Mouse (Mus musculus) gastrocnemius, adult 2 months (tissue): ENCODE measurements around the gene Tbc1d7. TPM values are rescaled to one million over a fixed set of nuclear protein-coding genes. Genes with fewer than 3 reads are reported as not detected.

Source experiments
- DNase-seq: peaks from one replicate; pipeline ENCODE4 v3.0.0; 2022
- H3K27ac ChIP-seq: fragments of 200-600 bp; 2 replicates; pipeline ENCODE4 v1.8.1; 2022; ENCODE audit warnings: mild to moderate bottlenecking
- H3K4me3 ChIP-seq: fragments of 200-600 bp; 2 replicates; pipeline ENCODE4 v1.8.1; 2022; ENCODE audit warnings: mild to moderate bottlenecking, moderate library complexity
- CTCF ChIP-seq: fragments of 200-600 bp; IDR thresholded peaks from 2 replicates; pipeline ENCODE4 v1.8.1; 2022; ENCODE audit warnings: antibody characterized with exemption, mild to moderate bottlenecking, moderate library complexity
- intact Hi-C: fragments of 180-260 bp; cut with DNase I; formaldehyde crosslinking; loops from one replicate; pipeline ENCODE4 v1.15.1; 2025
- long read RNA-seq, 2 experiments: library from polyadenylated mRNA; stranded (forward); transcript quantifications; one replicate each; pipeline ENCODE4 v2.0.0; 2021
- total RNA-seq, 2 experiments: library from RNA; stranded (reverse); gene quantifications; 2 replicates each; pipeline ENCODE4 v1.2.3; 2021

Tbc1d7 gene
- total RNA-seq: 10 to 100 TPM; 20.7 to 29.4 TPM
- long read RNA-seq, experiment 1, transcript Tbc1d7-202 (8 exons, 1,246 nt): major isoform, 18 of 66 reads
- long read RNA-seq, experiment 1, transcript Tbc1d7-201 (8 exons, 1,239 nt): minor isoform, 10 of 66 reads
- long read RNA-seq, experiment 1, partial matches to known transcripts: 0 of 66 reads
- long read RNA-seq, experiment 1, other reads (novel, unspliced or antisense): 38 of 66 reads
- long read RNA-seq, experiment 2, transcript Tbc1d7-202 (8 exons, 1,246 nt): major isoform, 28 of 64 reads
- long read RNA-seq, experiment 2, partial matches to known transcripts: 1 of 64 reads
- long read RNA-seq, experiment 2, other reads (novel, unspliced or antisense): 31 of 64 reads

GRCm38 (mm10) chr13:43171020-43171710, at the start of gene Tbc1d7:
Gene Tbc1d7, minus strand, starts transcription at chr13:43171501.
- DNase-seq: peak; percentile 99
- intact Hi-C loops: loop anchor here (5.0 to 10.0 kb wide), 2 partner anchors 314 to 566 kb away; partner anchors contain the start of gene Ranbp9
- Histone ChIP-seq H3K4me3 (peak within 1 kb of the TSS; percentile 80), H3K27ac (peak within 1 kb of the TSS; percentile 96)
- peak; percentile 8; the same call in 1 of the 2 replicates for TF ChIP-seq CTCF

GRCm38 (mm10) chr13:43220635-43221034, 49.3 kb upstream of the Tbc1d7 start:
- H3K27ac ChIP-seq: no peak overlapping the region
- intact Hi-C loops: no loop called here
- DNase-seq: no peak
- TF ChIP-seq CTCF: no peak
- H3K4me3 ChIP-seq: no peak overlapping the region

GRCm38 (mm10) chr13:43218764-43219163, 47.5 kb upstream of the Tbc1d7 start:
- Histone ChIP-seq H3K27ac (0 out of 2 replicates have a peak overlapping the region, but pooled peaks have one; percentile 17), H3K4me3 (no peak overlapping the region)
- no peak for TF ChIP-seq CTCF
- intact Hi-C loops: no loop called here
- DNase-seq: no peak

GRCm38 (mm10) chr13:43218284-43218683, 47.0 kb upstream of the Tbc1d7 start:
- TF ChIP-seq CTCF: no peak
- no peak for DNase-seq
- 0 out of 2 replicates have a peak overlapping the region, but pooled peaks have one; percentile 17 for H3K27ac ChIP-seq
- intact Hi-C loops: no loop called here
- H3K4me3 ChIP-seq: no peak overlapping the region

GRCm38 (mm10) chr13:43217686-43218085, 46.4 kb upstream of the Tbc1d7 start:
- intact Hi-C loops: no loop called here
- TF ChIP-seq CTCF: no peak
- no peak overlapping the region for H3K4me3 ChIP-seq
- DNase-seq: no peak
- no peak overlapping the region for H3K27ac ChIP-seq

GRCm38 (mm10) chr13:43217059-43217458, 45.8 kb upstream of the Tbc1d7 start:
- no peak overlapping the region for H3K27ac ChIP-seq
- no peak for TF ChIP-seq CTCF
- no peak for DNase-seq
- intact Hi-C loops: no loop called here
- no peak overlapping the region for H3K4me3 ChIP-seq

- no peak for DNase-seq
- no peak for TF ChIP-seq CTCF
- H3K27ac ChIP-seq: no peak overlapping the region
- intact Hi-C loops: no loop called here
- no peak overlapping the region for H3K4me3 ChIP-seq
Measured at GRCm38 (mm10) chr13:43215994-43216706, 44.8 kb upstream of the Tbc1d7 start.

GRCm38 (mm10) chr13:43215144-43215993, 44.1 kb upstream of the Tbc1d7 start:
- H3K27ac ChIP-seq: no peak overlapping the region
- H3K4me3 ChIP-seq: no peak overlapping the region
- intact Hi-C loops: no loop called here
- DNase-seq: no peak
- TF ChIP-seq CTCF: no peak

GRCm38 (mm10) chr13:43212338-43212737, 41.0 kb upstream of the Tbc1d7 start:
- peak overlapping the region; percentile 38 for H3K4me3 ChIP-seq
- intact Hi-C loops: no loop called here
- no peak for TF ChIP-seq CTCF
- DNase-seq: peak; percentile 63
- H3K27ac ChIP-seq: peak overlapping the region; percentile 72

- Histone ChIP-seq H3K4me3 (no peak overlapping the region), H3K27ac (no peak overlapping the region)
- DNase-seq: no peak
- TF ChIP-seq CTCF: no peak
- intact Hi-C loops: no loop called here
Measured at GRCm38 (mm10) chr13:43210956-43211355, 39.7 kb upstream of the Tbc1d7 start.

- DNase-seq: no peak
- intact Hi-C loops: no loop called here
- Histone ChIP-seq H3K27ac (no peak overlapping the region), H3K4me3 (no peak overlapping the region)
- TF ChIP-seq CTCF: no peak
Measured at GRCm38 (mm10) chr13:43209560-43209959, 38.3 kb upstream of the Tbc1d7 start.

- intact Hi-C loops: no loop called here
- DNase-seq: no peak
- H3K27ac ChIP-seq: no peak overlapping the region
- no peak for TF ChIP-seq CTCF
- H3K4me3 ChIP-seq: no peak overlapping the region
Measured at GRCm38 (mm10) chr13:43208914-43209439, 37.7 kb upstream of the Tbc1d7 start.
